Mouse (Mus musculus) thymus, postnatal 36 days (tissue): ENCODE data around the gene Sap30.
"Not testable (repeated sequence)": the region's sequence is repeated elsewhere in the genome, so short reads cannot be mapped to it uniquely, and the experiment has no call there.

Experiments used
- DNase-seq, 2 experiments: peaks; one replicate each; pipeline ENCODE4 v3.0.0; 2022; ENCODE audit warnings: mixed read lengths in 2 of 2

Sap30 gene

DNA sequence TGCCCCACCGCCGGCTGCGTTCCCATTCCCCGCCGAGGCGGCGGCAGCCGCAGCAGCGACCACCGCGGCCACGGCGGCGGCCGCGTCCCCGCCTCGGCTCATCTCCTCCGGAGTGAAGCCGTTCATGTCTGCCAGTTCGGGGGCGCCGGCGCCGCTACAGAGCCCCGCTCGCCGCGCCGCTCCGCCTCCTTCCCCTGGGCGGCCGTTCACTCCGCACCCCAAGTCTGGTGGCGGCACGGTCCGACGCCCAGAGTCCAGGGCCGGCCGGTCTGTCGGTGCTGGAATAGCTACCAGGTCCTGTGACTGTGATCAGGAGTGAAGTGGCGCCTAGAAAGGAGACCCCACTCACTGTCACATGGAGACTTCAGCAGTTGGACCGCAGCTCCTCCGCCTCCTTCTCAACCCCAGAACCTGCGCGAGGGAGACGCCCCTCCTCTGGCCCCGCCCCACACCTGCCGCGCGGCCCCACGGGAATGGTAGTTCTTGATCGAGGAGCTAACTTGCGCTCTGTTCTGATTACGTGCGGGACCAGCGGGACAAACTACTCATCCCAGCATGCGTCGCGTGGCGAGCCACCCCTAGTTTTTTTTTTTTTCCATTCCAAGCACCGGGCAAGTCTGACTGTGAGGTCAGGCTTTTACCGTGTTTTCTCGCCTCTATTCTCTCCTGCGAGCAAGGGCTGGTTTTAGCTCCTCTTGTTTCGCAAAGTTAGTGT is at the start of gene Sap30:
Gene Sap30 (minus strand): TSS at position 420 of the 715 bp plus-strand sequence.
- peak; percentile 99 for DNase-seq

DNA sequence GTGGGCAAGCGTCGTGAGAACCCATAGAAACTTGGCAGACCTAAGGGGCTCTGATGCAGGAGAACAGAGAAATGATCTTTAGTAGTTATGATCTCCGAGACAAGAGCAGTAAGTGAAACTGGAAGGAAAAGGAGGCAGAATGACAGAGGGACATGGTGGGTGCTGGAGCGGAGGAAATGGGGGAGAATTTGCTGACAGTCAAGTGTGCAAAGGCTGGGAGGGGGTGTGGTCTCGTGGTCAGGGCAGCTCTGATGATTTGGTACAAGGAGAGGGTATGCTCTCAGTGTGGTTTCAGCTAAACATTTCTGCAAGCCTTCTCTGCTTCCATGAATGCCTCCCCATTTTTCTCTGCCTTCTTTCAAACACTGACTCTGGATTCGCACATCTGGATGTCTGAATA is 48.5 kb upstream of the Sap30 start:
- DNase-seq: no peak

DNA sequence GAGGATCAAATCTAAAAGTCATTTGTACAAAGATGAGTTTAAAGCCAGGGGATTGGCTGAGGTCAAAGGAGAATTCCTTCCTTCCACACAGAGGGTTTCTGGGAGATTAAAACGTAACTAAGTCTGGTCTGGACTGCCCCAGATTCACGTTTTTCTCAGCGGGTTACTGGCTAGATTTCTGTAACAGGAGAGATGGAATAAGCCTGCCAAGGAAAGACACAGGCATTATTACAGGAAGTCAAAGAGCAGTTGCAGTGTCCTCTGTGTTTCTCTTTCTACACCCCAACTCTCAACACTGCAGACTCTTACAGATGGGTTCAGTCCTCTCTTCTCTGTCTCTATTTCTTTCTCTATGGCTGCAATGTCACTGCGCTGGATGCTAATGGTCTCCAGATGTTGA is 46.8 kb upstream of the Sap30 start:
- DNase-seq: no peak

DNA sequence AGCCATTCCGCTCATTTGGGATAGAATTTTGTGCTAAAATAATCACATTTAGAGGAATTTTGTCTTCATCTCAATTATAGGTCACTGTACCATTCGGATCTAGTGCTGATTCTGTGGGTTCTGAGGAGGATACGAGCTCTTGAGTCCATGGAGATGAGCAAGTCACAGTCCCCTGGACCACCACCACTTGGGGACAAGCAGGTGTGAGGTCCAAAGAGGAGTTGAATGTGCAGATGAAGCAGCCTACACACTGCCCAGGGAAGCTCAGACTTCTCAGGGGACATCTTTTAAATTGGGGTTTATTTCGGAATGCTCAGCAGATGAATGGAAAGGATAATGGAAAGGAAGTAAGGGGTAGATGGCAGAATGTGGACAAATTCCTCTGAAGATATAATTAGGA is 45.4 kb upstream of the Sap30 start:
- no peak for DNase-seq

DNA sequence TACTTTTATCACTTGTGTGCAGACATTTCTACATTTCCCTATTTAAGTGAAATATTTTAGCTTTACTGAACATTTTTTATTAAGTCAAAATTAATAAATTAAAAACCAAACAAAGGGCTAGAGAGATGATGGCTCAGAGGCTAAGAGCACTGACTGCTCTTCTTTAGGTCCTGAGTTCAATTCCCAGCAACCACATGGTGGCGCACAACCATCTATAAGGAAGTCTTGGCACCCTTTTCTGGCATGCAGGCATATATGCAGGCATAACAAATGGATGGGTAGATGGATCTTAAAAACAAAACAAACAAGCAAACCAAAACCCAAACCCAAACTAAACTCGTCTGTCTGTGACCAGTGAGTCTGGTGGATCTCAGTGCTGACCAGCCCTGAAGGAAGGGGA is 44.6 kb upstream of the Sap30 start:
- peak in 1 of 2 experiments; percentile 27 for DNase-seq

DNA sequence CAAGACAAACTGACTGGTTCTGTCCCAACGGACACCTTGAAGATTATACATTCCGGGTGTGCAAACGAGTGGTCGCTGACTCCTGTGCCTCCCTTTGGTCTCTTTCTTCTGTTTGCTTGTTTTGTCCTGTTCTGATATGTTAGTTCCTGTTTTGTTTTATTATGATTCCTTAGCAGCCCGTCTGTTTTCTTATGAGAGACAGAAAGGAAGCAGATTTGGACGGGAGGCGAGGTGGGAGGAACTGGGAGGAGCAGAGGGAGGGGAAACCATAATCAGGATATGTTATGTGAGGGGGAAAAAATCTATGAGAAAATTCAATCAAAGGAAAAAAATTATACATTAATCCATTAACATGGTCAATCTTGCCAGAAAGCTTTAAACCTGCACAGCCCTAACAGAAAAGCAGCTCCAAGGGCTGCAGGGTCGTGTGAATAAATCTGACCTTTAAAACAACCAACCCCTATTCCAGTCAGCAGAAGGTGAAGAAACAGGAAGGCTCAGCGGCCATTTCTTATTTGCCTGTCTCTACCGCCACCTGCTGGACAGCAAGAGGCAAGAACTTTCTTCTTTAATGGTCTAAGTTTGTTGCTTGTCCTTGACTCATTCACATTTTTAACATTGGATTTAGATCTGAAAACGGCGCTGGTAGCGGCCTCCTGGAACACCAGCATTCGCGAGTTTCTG is 43.1 kb upstream of the Sap30 start:
- peak; percentile 66 to 70 for DNase-seq

DNA sequence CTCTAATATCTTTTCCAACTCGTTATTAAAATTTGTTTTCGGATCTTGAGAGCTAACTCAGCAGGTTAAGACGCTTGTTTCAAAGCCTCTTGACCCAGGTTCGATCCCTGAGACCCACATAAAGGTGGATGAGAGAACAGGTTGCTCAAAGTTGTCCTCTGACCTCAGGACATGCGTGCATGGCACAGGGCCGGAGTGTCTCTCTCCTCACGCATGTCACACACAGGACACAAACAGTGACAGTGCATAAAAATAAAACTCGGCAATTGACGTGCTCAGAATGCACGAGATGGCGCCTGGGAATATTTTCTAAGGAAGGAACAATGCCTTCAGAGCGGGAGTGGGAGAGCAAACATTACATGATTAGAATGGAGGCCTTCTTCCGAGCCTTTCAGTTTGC is 42.6 kb upstream of the Sap30 start:
- DNase-seq: no peak

DNA sequence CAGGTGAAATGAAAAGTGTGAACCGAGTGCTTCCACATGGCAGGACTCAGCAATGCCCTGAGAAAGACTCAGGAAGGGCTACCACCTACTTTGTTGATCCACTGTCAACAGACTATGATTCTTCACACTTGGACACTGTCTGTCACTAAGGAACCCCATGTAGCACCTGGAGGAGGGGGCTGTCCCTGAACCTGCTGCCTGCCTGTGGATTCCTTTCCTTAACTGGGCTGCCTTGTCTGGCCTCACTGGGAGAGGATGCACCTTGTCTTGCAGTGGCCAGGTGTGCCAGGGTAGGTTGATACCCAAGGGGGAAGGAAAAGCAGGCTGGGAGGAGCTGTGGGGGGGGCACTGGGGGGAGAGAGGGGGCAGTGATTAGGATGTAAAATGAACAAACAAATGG is 40.4 kb upstream of the Sap30 start:
- no peak for DNase-seq

DNA sequence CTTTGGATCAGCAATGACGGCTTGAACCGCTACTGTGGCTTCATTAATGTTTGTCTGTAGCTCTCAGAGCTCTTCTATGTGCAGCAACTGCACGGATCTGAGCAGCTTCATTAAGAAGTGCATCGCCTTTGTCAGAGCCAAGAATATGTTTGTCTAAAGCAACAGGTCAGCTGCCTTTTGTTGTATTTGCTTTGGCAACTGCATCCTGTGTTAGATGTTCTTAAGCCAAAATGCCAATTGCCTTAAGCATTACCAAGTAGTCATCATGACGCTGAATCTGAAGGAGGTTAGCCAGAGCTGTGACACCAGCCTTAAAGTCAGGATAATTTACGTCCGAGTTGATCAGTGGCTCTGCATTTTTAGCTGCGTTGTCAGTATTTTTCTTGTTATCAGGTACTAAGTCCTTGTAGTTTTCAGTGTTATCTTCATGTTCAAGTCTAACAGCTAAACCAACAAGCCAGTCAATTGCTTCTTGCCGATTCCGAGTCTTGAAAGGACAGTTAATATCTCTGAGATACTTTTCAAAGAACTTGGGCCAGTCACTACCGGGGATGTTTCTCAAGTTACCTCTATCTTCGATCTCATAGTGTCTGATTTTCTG is 32.6 kb upstream of the Sap30 start:
- no peak for DNase-seq

DNA sequence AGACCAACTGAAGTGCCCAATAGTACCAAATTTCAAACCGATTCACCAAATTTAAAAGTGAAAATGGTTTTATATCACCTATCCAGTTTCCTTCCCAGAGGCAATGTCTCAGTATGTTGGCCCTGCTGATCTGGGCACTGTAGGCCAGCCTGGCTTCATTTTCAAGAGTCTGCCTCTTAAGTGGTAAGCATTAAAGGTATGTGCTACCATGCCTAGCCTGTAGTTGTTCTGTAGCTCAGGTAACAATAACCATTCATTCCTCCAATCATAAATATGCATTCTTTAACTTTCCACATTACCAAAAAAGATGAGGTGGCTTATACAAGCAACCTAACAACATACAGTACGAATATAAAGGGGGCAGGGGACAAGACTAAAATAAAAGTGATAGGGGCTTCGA is 30.1 kb upstream of the Sap30 start:
- no peak for DNase-seq

DNA sequence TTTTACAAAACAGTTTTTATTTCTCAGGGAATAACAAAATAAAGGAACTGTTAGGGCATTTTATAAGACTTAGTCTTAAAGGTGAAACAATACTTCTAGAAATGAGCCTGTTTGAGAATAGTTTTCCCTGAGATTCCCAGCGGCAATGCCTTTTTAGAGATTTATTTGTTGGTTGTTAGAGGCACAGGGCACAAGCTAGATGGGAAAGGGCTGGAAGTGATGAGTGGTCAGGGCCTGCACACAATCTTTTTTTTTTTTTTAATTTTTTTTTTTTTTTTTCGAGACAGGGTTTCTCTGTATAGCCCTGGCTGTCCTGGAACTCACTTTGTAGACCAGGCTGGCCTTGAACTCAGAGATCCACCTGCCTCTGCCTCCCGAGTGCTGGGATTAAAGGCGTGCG is 29.0 kb upstream of the Sap30 start:
- not testable (repeated sequence) for DNase-seq

DNA sequence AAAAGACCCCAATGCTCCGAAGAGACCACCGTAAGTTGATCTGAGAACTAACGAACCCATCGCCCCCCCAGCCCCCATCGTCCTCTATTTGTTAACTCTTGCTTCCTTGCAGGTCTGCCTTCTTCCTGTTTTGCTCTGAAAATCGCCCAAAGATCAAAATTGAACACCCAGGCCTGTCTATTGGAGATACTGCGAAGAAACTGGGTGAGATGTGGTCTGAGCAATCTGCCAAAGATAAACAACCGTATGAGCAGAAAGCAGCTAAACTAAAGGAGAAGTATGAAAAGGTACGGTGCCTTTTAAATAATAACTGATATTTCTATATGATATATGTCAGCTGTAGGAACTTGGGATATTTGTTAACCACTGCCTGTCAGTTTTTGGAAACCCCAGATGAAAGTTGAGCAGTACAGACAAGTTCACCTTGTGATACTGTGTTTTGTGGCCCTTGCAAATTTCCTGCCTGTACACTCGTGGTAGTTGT is 25.6 kb upstream of the Sap30 start:
- DNase-seq: not testable (repeated sequence)

DNA sequence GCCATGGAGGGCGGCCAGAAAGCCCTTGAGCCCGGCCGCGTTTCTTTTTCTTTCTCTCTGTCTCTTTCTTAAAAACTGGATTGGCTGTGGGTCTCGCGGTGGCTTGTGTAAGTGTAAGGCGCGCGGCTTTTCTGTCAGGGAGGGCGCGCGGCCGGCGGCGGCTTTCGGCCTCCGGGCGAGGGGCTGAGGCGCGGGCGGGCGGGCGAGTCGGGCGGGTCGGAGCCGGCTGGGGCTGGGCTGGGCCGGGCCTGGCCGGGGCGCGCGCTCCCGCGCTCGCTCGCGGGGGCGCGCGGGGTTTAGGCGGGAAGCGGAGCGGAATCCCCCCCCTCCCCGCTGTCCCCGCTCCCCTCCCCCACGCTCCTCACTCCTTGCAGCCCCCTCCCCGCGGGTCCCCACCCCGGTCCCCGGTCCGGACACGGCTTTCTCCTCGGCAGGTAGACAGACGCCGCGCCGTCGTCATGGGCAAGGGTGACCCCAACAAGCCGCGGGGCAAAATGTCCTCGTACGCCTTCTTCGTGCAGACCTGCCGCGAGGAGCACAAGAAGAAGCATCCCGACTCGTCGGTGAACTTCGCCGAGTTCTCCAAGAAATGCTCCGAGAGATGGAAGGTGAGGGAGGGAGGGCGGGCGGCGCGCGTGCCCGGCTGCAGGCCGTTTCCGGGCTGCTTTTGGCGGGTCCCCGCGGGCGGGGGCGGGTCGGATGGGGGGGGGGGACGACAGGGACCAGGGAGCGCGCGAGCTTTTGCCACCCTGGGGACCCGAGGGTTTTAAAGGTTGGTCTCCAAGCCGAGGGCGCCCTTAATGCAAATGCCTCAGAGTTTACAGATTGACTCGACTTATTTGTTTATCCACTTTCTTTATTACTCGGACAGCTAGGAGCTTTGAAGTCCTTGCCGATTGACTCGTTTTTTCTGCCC is 24.7 kb upstream of the Sap30 start:
- peak; percentile 44 to 67 for DNase-seq

DNA sequence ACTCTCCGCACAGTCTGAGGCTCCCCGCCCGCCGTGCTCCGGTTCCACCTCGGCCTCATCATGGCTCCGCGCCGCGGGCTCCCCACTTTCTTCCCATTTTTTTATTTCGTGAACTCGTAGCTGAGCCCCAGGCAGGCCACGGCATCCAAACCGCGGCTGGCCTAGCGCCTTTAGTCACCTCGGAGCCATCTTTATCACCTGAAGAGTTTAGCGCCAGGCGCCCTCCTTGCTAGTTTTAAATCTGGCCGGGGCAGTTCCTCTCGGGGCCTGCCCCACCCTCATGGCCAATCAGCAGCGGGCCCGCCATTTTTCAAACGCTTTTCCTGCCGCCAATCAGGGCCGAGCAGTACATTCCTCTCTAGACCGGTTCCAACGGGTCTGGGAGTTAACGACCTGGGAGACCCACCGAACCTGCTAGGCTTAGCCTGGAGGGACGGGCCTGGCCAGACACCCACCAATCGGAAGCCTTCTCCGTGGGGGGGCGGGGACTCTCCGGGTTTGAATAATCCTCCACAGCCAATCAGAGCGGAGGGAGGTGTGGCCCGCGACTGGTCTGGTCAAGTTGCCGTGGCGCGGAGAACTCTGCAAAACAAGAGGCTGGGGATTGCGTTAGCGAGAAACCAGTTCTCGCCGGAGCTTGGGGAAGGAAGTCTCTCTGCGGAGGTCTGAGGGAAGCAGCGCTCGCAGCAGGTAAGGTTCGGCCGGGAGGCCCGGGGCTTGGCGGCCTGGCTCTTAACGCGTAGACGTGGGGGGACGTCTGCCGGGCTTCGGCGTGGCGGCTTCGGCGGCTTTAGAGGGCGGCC is 23.9 kb upstream of the Sap30 start, which contains the start of gene Hmgb2:
Gene Hmgb2 (plus strand): TSS at position 592 of the 803 bp plus-strand sequence.
- DNase-seq: peak; percentile 99

DNA sequence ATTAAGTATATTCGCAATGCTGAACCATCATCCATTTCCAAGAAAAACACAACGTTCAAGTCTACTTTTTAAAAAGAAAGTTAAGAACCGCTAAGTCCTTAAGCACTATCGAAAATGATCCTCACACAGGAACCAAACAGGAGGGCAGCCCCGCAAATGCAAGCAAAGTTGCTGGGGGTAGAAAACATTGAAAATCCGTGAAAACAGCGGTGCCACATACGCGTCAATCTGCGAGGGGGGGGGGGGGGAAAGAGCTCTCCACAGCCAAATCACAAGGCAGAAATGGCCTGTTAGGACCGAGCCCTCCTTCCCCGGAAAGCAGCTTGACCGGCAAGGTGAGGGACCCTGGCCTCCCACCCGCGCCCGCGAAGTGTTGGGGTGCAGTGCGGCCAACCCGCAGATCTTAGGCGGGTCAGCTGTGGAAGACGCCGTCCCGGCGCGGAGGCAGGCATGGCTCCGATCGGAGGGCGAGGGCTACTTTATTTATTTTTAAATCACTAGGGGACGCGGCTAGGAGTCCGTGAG is 23.2 kb upstream of the Sap30 start:
- DNase-seq: no peak

DNA sequence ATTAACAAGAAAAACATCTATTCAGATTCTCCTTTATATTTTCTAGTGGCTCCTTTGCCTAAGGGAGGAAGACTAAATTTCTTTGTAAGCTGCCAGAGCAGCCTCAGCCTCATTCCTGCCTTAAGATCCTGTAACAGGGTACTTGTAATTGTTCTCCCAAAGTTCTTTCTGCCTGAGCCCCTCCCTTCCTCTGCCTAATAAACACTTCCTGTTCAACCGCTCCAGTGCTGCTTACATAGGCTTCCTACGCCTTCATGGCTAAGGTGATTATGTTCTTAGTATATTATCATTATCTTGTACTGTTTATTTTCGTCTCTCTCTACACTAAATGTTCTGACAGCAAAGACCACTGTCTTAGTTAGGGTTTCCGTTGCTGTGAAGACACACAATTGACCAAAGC is 21.0 kb upstream of the Sap30 start:
- DNase-seq: no peak

DNA sequence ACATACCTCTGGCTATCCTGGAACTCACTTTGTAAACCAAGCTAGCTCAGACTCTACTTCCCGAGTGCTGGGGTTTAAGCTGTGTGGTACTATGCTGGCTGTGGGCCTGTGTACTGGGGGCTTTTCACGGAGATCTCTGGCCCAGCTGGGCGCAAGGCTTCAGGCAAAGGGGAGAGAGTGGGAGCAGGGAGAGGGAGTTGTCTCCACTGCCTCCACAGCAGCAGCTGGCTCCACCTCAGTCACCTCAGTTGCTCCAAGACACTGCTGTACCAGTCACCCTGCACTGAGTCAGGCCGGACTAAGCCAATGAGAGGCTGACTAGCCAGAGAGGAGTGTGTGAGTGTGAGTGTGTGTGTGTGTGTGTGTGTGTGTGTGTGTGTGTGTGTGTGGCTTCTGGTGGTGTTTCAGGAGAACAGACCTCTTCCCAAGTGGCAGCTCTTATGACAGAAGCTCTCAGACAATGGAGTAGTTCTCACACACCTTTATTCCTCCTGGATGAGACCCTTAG is 19.9 kb upstream of the Sap30 start:
- DNase-seq: no peak

DNA sequence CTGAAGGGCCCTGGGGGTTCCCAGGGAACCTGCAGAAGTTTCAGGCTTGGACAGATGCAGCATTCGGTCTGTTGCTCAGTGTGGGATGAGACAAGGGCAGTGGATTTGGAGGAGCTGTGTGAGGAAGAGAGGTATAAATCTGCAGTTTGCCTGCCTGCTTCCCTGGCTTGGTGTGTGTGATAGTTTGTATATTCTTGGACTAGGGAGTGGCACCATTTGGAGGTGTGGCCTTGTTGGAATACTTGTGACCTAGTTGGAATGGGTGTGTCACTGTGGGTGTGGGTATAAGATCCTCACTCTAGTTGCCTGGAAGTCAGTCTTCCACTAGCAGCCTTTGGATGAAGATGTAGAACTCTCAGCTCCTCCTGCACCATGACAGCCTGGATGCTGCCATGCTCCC is 17.8 kb upstream of the Sap30 start:
- not testable (repeated sequence) for DNase-seq

DNA sequence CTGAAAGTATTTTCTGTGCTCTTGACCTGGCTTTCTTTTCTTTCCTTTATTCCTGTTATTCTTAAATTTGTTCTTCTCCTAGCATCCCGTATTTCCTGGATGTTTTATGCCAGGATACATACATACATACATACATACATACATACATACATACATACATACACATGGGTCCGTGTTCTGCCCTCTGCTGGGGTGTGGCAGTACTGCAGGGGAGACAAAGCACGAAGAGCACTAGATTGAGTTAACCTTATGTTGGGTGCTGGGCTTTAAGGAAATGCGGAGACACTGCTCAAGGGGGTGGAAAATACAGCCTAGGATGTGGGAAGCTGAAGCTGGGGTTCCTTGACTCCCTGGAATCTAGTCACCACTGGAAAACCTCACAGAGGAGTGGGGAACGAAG is 16.0 kb upstream of the Sap30 start:
- peak; percentile 79 to 84 for DNase-seq

DNA sequence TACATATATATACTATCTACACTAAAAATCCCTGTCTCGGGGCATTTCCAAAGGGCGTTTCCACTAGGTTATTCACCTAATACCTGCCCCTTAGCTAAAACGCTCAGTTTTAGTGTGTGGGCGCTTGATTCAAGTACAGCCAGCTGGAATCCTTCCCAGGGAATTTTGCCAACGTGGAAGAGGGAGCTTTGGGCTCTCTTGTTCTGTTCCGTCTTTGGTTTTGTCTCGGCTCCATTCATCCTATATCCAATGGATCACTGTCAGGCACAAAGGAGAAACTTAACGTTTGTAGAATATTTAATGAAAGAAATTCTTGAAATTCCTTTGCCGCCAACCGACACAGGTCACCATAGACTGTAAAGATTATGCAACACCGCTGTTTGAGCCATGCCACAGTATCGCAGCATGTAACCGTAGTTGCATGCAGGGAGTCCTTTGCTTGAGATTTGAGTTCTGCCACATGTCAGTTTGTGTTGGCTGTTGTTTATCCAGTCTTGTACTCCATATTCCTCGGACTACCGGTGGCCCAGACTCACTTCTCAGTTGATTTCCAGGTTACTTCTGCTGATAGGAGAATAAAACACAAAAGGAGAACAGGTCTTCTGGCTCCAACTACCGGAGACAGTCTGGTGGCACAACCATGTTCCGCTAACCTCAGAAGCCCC is 11.3 kb upstream of the Sap30 start:
- no peak for DNase-seq

DNA sequence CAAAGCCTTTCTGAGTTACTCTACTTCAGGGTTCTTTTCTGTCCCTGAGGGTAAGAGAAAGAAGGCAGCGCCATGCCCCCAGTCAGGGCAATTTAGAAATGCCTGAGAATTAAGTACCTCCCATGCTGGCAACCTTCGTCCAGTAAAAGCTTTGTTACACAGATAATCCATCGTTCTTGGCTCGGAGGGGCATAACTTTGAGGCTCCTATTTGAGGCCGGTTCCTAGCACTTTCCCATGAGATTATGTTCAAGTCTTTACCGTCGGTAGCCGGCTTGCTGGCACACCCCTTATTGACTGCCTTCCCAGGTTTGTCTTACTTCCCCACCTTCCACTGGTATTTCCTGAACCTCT is 10.8 kb upstream of the Sap30 start:
- no peak for DNase-seq
